Mouse (Mus musculus) cortical plate, adult 2 months (tissue): ENCODE measurements around the gene Fbxl7. TPM values are rescaled to one million over a fixed set of nuclear protein-coding genes. Genes with fewer than 3 reads are reported as not detected.
"Not testable (repeated sequence)": the region's sequence is repeated elsewhere in the genome, so short reads cannot be mapped to it uniquely, and the experiment has no call there.

Source experiments
- H3K27ac ChIP-seq: fragments of 200-500 bp; 2 replicates; pipeline ENCODE4 v1.5.1; 2012; ENCODE audit warnings: low read length, control low read depth, inconsistent platforms; ENCODE audit not compliant: insufficient read depth
- H3K4me1 ChIP-seq: fragments of 200-500 bp; 2 replicates; pipeline ENCODE4 v1.6.1; 2011; ENCODE audit warnings: low read length; ENCODE audit not compliant: control insufficient read depth, insufficient read depth
- H3K4me3 ChIP-seq: fragments of 200-500 bp; 2 replicates; pipeline ENCODE4 v1.5.1; 2011; ENCODE audit warnings: mild to moderate bottlenecking, low read length, control low read depth; ENCODE audit not compliant: insufficient read depth
- CTCF ChIP-seq: fragments of 200-500 bp; IDR thresholded peaks from 2 replicates; pipeline ENCODE4 v1.5.1; 2011; ENCODE audit warnings: mild to moderate bottlenecking, control low read depth, low read length; ENCODE audit not compliant: insufficient read depth; ENCODE audit errors: extremely low read depth
- POLR2A ChIP-seq: fragments of 200-500 bp; IDR thresholded peaks from 2 replicates; pipeline ENCODE4 v1.6.1; 2011; ENCODE audit warnings: mild to moderate bottlenecking, low read length, control low read depth; ENCODE audit not compliant: insufficient read depth; ENCODE audit errors: extremely low read depth
- polyA plus RNA-seq: library from polyadenylated mRNA; depleted of rRNA; stranded (reverse); fragments of >200 nt; gene quantifications from 2 replicates; pipeline ENCODE4 v1.2.3, GENCODE M21; 2012

Gene Fbxl7
- polyA plus RNA-seq, 1 experiment, result 0.96 TPM

GRCm38 (mm10) chr15:26775720-26776119 lies 119.7 kb downstream of the Fbxl7 start:
- Histone ChIP-seq H3K4me1 (no peaks in the 10 kb centered on the region), H3K4me3 (no peak overlapping the region), H3K27ac (no peak overlapping the region)
- TF ChIP-seq POLR2A (no peak), CTCF (no peak)

GRCm38 (mm10) chr15:26774895-26775294 lies 120.5 kb downstream of the Fbxl7 start:
- Histone ChIP-seq H3K4me1 (no peaks in the 10 kb centered on the region), H3K27ac (no peak overlapping the region), H3K4me3 (no peak overlapping the region)
- TF ChIP-seq CTCF (no peak), POLR2A (no peak)

GRCm38 (mm10) chr15:26761651-26762050 lies 133.7 kb downstream of the Fbxl7 start:
- no peaks in the 10 kb centered on the region for H3K4me1 ChIP-seq

GRCm38 (mm10) chr15:26748484-26748883 lies 146.9 kb downstream of the Fbxl7 start:
- no peak overlapping the region for H3K27ac ChIP-seq
- H3K4me3 ChIP-seq, result no peak overlapping the region
- TF ChIP-seq CTCF (no peak), POLR2A (no peak)
- peaks cover 5% of the 10 kb centered on the region; the same call in 1 of the 2 replicates for H3K4me1 ChIP-seq

More at GRCm38 (mm10) chr15:26761651-26762050, 133.7 kb downstream of the Fbxl7 start:
- Histone ChIP-seq H3K27ac (no peak overlapping the region), H3K4me3 (no peak overlapping the region)
- TF ChIP-seq CTCF (no peak), POLR2A (no peak)

GRCm38 (mm10) chr15:26732366-26732765 lies 163.0 kb downstream of the Fbxl7 start:
- Histone ChIP-seq H3K4me1 (peaks cover 2% of the 10 kb centered on the region; the same call in 1 of the 2 replicates), H3K4me3 (no peak overlapping the region), H3K27ac (no peak overlapping the region)
- no peak for TF ChIP-seq POLR2A
- no peak for TF ChIP-seq CTCF

- TF ChIP-seq POLR2A (no peak), CTCF (no peak)
- Histone ChIP-seq H3K4me3 (no peak overlapping the region), H3K4me1 (peaks cover 2% of the 10 kb centered on the region; the same call in 1 of the 2 replicates), H3K27ac (no peak overlapping the region)
Observed at GRCm38 (mm10) chr15:26730760-26731159, 164.6 kb downstream of the Fbxl7 start.

- not testable (repeated sequence) for H3K4me3 ChIP-seq, H3K27ac ChIP-seq, H3K4me1 ChIP-seq
Observed at GRCm38 (mm10) chr15:26729341-26729740, 166.0 kb downstream of the Fbxl7 start.

GRCm38 (mm10) chr15:26718390-26719036 lies 176.9 kb downstream of the Fbxl7 start:
- no peak for TF ChIP-seq CTCF
- H3K4me3 ChIP-seq, result no peak overlapping the region

GRCm38 (mm10) chr15:26717952-26718351 lies 177.4 kb downstream of the Fbxl7 start:
- H3K27ac ChIP-seq, result no peak overlapping the region
- no peak overlapping the region for H3K4me3 ChIP-seq
- TF ChIP-seq CTCF (no peak), POLR2A (no peak)
- H3K4me1 ChIP-seq, result no peaks in the 10 kb centered on the region

More at GRCm38 (mm10) chr15:26718390-26719036, 176.9 kb downstream of the Fbxl7 start:
- Histone ChIP-seq H3K4me1 (no peaks in the 10 kb centered on the region), H3K27ac (no peak overlapping the region)

GRCm38 (mm10) chr15:26716181-26716580 lies 179.2 kb downstream of the Fbxl7 start:
- Histone ChIP-seq H3K4me3 (no peak overlapping the region), H3K4me1 (no peaks in the 10 kb centered on the region), H3K27ac (no peak overlapping the region)
- TF ChIP-seq CTCF, result no peak

- no peaks in the 10 kb centered on the region for H3K4me1 ChIP-seq
- TF ChIP-seq CTCF (no peak), POLR2A (no peak)
- H3K4me3 ChIP-seq, result no peak overlapping the region
- H3K27ac ChIP-seq, result no peak overlapping the region
Observed at GRCm38 (mm10) chr15:26715635-26716034, 179.7 kb downstream of the Fbxl7 start.
